Mouse (Mus musculus): Measurements from ENCODE around the gene Ubtd1.

DNA sequence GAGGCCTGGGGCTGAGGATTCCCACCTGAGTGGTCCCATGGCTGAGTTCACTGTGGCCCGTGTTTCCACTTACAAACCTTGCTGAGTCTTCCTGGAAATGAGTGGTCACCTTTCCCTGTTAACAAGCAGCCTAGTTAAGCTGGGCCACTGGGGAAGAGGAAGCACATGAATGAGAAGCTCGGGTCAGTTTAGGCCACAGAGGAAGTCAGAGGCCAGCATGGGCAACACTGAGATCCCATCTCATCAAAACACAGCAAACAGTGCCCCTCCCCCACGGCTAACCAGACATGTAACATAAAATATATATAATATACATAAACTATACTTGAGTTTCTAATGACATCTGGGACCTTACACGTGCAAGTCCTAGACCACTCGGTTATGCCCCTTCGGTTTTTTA is 8.2 kb downstream of the Ubtd1 start:
- no peak for TF ChIP-seq CTCF (IDR thresholded peaks at IDR 0.05; ENCODE audit: low read depth, low read length)
- TF ChIP-seq POLR2A (IDR thresholded peaks at IDR 0.05; ENCODE audit: insufficient read depth, low read length) = no peak
- no peak for TF ChIP-seq EP300 (IDR thresholded peaks at IDR 0.05; ENCODE audit: insufficient read depth, low read depth, low read length)

Data from ES-Bruce4 (cell line).